Mouse (Mus musculus): ENCODE measurements around the gene Lrrfip1.

DNA sequence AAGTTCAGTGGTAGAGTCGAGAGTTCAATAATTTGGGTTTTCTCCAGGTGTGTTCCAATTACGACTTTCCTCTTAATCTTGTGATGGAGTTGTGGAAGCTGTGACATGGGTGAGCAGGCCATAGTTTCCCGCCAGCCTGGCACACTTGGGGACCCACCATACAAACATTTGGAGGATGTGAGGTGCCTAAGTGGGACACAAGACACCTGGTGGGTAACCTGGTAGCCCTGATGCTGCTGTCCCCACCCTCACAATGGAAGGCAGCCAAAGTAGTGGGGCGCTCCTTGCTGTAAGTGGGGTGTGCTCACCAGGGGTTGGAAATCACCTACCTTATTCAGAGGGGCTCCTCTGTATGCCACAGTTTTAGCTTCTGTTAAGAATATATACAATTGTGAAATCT is 114.1 kb downstream of the Lrrfip1 start:
- TF ChIP-seq CTCF (IDR thresholded peaks at IDR 0.05; ENCODE audit: low read depth, low read length) (no peak), POLR2A (IDR thresholded peaks at IDR 0.05; ENCODE audit: borderline replicate concordance, low read depth, low read length) (no peak)

All from bone marrow macrophage, adult 2 months (primary cell).